Mouse (Mus musculus) embryonic facial prominence, embryonic 10.5 days (tissue): ENCODE measurements at regions not wholly inside any gene's neighbourhood (a gene's known extent, or its start where the extent isn't known, plus 50 kb on each side); places are given as distances from the start of the nearest gene placed in this dataset.

Experiments used
- DNase-seq: peaks from one replicate; pipeline ENCODE4 v3.0.0-alpha.2; 2017; ENCODE audit warnings: low spot score
- H3K27ac ChIP-seq: fragments of 300-500 bp; sonication (generic); replicated peaks from 2 replicates; pipeline ENCODE4 v1.5.1; 2016; ENCODE audit warnings: mild to moderate bottlenecking
- H3K27me3 ChIP-seq: fragments of 300-500 bp; sonication (generic); replicated peaks from 2 replicates; pipeline ENCODE4 v1.6.1; 2016; ENCODE audit warnings: low read depth, mild to moderate bottlenecking; ENCODE audit not compliant: poor library complexity, severe bottlenecking
- H3K36me3 ChIP-seq: fragments of 300-500 bp; sonication (generic); replicated peaks from 2 replicates; pipeline ENCODE4 v1.6.1; 2016; ENCODE audit warnings: mild to moderate bottlenecking, moderate library complexity
- H3K4me1 ChIP-seq: fragments of 300-500 bp; sonication (generic); 2 replicates; pipeline ENCODE4 v1.6.1; 2016
- H3K4me3 ChIP-seq: fragments of 300-500 bp; sonication (generic); 2 replicates; pipeline ENCODE4 v1.5.1; 2016; ENCODE audit warnings: mild to moderate bottlenecking, moderate library complexity
- H3K9me3 ChIP-seq: fragments of 300-500 bp; sonication (generic); 2 replicates; pipeline ENCODE4 v1.6.1; 2016; ENCODE audit warnings: mild to moderate bottlenecking
- WGBS: fragments of 180-500 bp; shearing (Covaris S2); methylation state at CpG from one replicate; pipeline ENCODE4 v1.1.7; 2016; 5-methylcytosine and 5-hydroxymethylcytosine counted together

GRCm38 (mm10) chr15:27315964-27316745 lies 150.3 kb upstream of the Ank start:
- no peaks in the 10 kb centered on the region for H3K4me1 ChIP-seq
- H3K4me3 ChIP-seq: no peak overlapping the region
- 52% methylated on average over 4 of the region's 4 CpGs for WGBS
- DNase-seq: no peak
- H3K9me3 ChIP-seq: no peaks in the 10 kb centered on the region
- no peak overlapping the region for H3K27ac ChIP-seq
- H3K36me3 ChIP-seq: no peaks in the 10 kb centered on the region
- no peaks in the 10 kb centered on the region for H3K27me3 ChIP-seq

- Histone ChIP-seq H3K27ac (no peak overlapping the region), H3K9me3 (no peaks in the 10 kb centered on the region), H3K4me1 (no peaks in the 10 kb centered on the region), H3K36me3 (no peaks in the 10 kb centered on the region), H3K27me3 (no peaks in the 10 kb centered on the region), H3K4me3 (no peak overlapping the region)
- no peak for DNase-seq
- 82% methylated on average over 1 of the region's 1 CpGs for WGBS
These were observed 149.7 kb upstream of the Ank start for GRCm38 (mm10) chr15:27316746-27317129.

- no peaks in the 10 kb centered on the region for H3K27me3 ChIP-seq
- H3K27ac ChIP-seq: no peak overlapping the region
- H3K4me1 ChIP-seq: no peaks in the 10 kb centered on the region
- DNase-seq: no peak
- H3K4me3 ChIP-seq: no peak overlapping the region
- no peaks in the 10 kb centered on the region for H3K36me3 ChIP-seq
- no peaks in the 10 kb centered on the region for H3K9me3 ChIP-seq
- WGBS: 83% methylated on average over 10 of the region's 10 CpGs
These were observed 144.4 kb upstream of the Ank start for GRCm38 (mm10) chr15:27321915-27322665.

GRCm38 (mm10) chr15:27325847-27326548 lies 140.5 kb upstream of the Ank start:
- DNase-seq: peak; percentile 67
- WGBS: 28% methylated on average over 15 of the region's 15 CpGs
- H3K27me3 ChIP-seq: no peaks in the 10 kb centered on the region
- no peak overlapping the region for H3K4me3 ChIP-seq
- H3K36me3 ChIP-seq: no peaks in the 10 kb centered on the region
- H3K9me3 ChIP-seq: no peaks in the 10 kb centered on the region
- H3K4me1 ChIP-seq: no peaks in the 10 kb centered on the region
- H3K27ac ChIP-seq: no peak overlapping the region

GRCm38 (mm10) chr15:27326549-27326876 lies 140.0 kb upstream of the Ank start:
- Histone ChIP-seq H3K27me3 (no peaks in the 10 kb centered on the region), H3K27ac (no peak overlapping the region), H3K4me3 (no peak overlapping the region), H3K36me3 (no peaks in the 10 kb centered on the region), H3K9me3 (no peaks in the 10 kb centered on the region), H3K4me1 (no peaks in the 10 kb centered on the region)
- DNase-seq: no peak
- 75% methylated on average over 5 of the region's 5 CpGs for WGBS

- WGBS: 90% methylated on average over 5 of the region's 5 CpGs
- no peak overlapping the region for H3K4me3 ChIP-seq
- no peak for DNase-seq
- H3K36me3 ChIP-seq: no peaks in the 10 kb centered on the region
- H3K27me3 ChIP-seq: no peaks in the 10 kb centered on the region
- H3K4me1 ChIP-seq: no peaks in the 10 kb centered on the region
- H3K27ac ChIP-seq: no peak overlapping the region
- no peaks in the 10 kb centered on the region for H3K9me3 ChIP-seq
These were observed 138.7 kb upstream of the Ank start for GRCm38 (mm10) chr15:27327744-27328143.

GRCm38 (mm10) chr15:27328441-27328840 lies 138.0 kb upstream of the Ank start:
- H3K36me3 ChIP-seq: no peaks in the 10 kb centered on the region
- no peak for DNase-seq
- H3K27me3 ChIP-seq: no peaks in the 10 kb centered on the region
- no peak overlapping the region for H3K27ac ChIP-seq
- no peak overlapping the region for H3K4me3 ChIP-seq
- 88% methylated on average over 2 of the region's 2 CpGs for WGBS
- no peaks in the 10 kb centered on the region for H3K4me1 ChIP-seq
- H3K9me3 ChIP-seq: no peaks in the 10 kb centered on the region

- no peak for DNase-seq
- Histone ChIP-seq H3K4me3 (no peak overlapping the region), H3K36me3 (no peaks in the 10 kb centered on the region), H3K9me3 (no peaks in the 10 kb centered on the region), H3K27me3 (no peaks in the 10 kb centered on the region), H3K4me1 (no peaks in the 10 kb centered on the region), H3K27ac (no peak overlapping the region)
- 81% methylated on average over 4 of the region's 4 CpGs for WGBS
These were observed 126.4 kb upstream of the Ank start for GRCm38 (mm10) chr15:27340070-27340469.

- H3K36me3 ChIP-seq: no peaks in the 10 kb centered on the region
- no peaks in the 10 kb centered on the region for H3K27me3 ChIP-seq
- 82% methylated on average over 5 of the region's 5 CpGs for WGBS
- no peak for DNase-seq
- no peak overlapping the region for H3K4me3 ChIP-seq
- H3K4me1 ChIP-seq: no peaks in the 10 kb centered on the region
- no peaks in the 10 kb centered on the region for H3K9me3 ChIP-seq
- H3K27ac ChIP-seq: no peak overlapping the region
These were observed 124.9 kb upstream of the Ank start for GRCm38 (mm10) chr15:27341518-27341976.

GRCm38 (mm10) chr15:27358441-27358840 lies 108.0 kb upstream of the Ank start:
- no peaks in the 10 kb centered on the region for H3K9me3 ChIP-seq
- no peaks in the 10 kb centered on the region for H3K27me3 ChIP-seq
- H3K4me3 ChIP-seq: no peak overlapping the region
- no peak for DNase-seq
- no peaks in the 10 kb centered on the region for H3K4me1 ChIP-seq
- no peaks in the 10 kb centered on the region for H3K36me3 ChIP-seq
- 84% methylated on average over 6 of the region's 6 CpGs for WGBS
- no peak overlapping the region for H3K27ac ChIP-seq

- Histone ChIP-seq H3K27me3 (no peaks in the 10 kb centered on the region), H3K9me3 (no peaks in the 10 kb centered on the region), H3K36me3 (no peaks in the 10 kb centered on the region), H3K4me3 (no peak overlapping the region), H3K27ac (no peak overlapping the region), H3K4me1 (no peaks in the 10 kb centered on the region)
- WGBS: 77% methylated on average over 1 of the region's 1 CpGs
- DNase-seq: no peak
These were observed 107.2 kb upstream of the Ank start for GRCm38 (mm10) chr15:27359271-27359670.

- no peak for DNase-seq
These were observed 92.0 kb upstream of the Ank start for GRCm38 (mm10) chr15:27374517-27374916.

More at GRCm38 (mm10) chr15:27374517-27374916, 92.0 kb upstream of the Ank start:
- H3K4me3 ChIP-seq: no peak overlapping the region
- H3K36me3 ChIP-seq: no peaks in the 10 kb centered on the region
- H3K27ac ChIP-seq: no peak overlapping the region
- H3K9me3 ChIP-seq: no peaks in the 10 kb centered on the region
- no peaks in the 10 kb centered on the region for H3K27me3 ChIP-seq
- 70% methylated on average over 1 of the region's 1 CpGs for WGBS
- no peaks in the 10 kb centered on the region for H3K4me1 ChIP-seq
